Mouse (Mus musculus) splenic B cell, adult 2 months (primary cell): ENCODE results near the gene Gm11639.

Source experiments
- DNase-seq: peaks from one replicate; pipeline ENCODE4 v3.0.0-alpha.2; 2011; ENCODE audit warnings: low read depth, low spot score
- H3K27me3 ChIP-seq: 2 replicates; pipeline ENCODE4 v1.6.1; 2012; ENCODE audit warnings: mild to moderate bottlenecking, low read length, moderate library complexity, mixed read lengths; ENCODE audit not compliant: control insufficient read depth, poor library complexity, insufficient read depth, severe bottlenecking
- H3K36me3 ChIP-seq: 2 replicates; pipeline ENCODE4 v1.6.1; 2012; ENCODE audit warnings: mild to moderate bottlenecking, low read length, moderate library complexity, mixed read lengths; ENCODE audit not compliant: control insufficient read depth, poor library complexity, insufficient read depth, severe bottlenecking

Gm11639 gene

GRCm38 (mm10) chr11:104662573-104662972 lies 22.9 kb upstream of the Gm11639 start:
- DNase-seq = no peak
- no peaks in the 10 kb centered on the region; the same call in 1 of the 2 replicates for H3K36me3 ChIP-seq
- no peaks in the 10 kb centered on the region for H3K27me3 ChIP-seq

- Histone ChIP-seq H3K36me3 (no peaks in the 10 kb centered on the region; the same call in 1 of the 2 replicates), H3K27me3 (no peaks in the 10 kb centered on the region)
- no peak for DNase-seq
Measured at GRCm38 (mm10) chr11:104663241-104663877, 22.1 kb upstream of the Gm11639 start.

GRCm38 (mm10) chr11:104663878-104664261 lies 21.6 kb upstream of the Gm11639 start:
- peak; percentile 26 for DNase-seq
- Histone ChIP-seq H3K36me3 (no peaks in the 10 kb centered on the region; the same call in 1 of the 2 replicates), H3K27me3 (no peaks in the 10 kb centered on the region)

- no peaks in the 10 kb centered on the region for H3K27me3 ChIP-seq
- no peaks in the 10 kb centered on the region; the same call in 1 of the 2 replicates for H3K36me3 ChIP-seq
- DNase-seq = no peak
Measured at GRCm38 (mm10) chr11:104664441-104664840, 21.1 kb upstream of the Gm11639 start.

GRCm38 (mm10) chr11:104667399-104667798 lies 18.1 kb upstream of the Gm11639 start:
- DNase-seq = no peak

GRCm38 (mm10) chr11:104673412-104673811 lies 12.1 kb upstream of the Gm11639 start:
- H3K27me3 ChIP-seq = no peaks in the 10 kb centered on the region
- H3K36me3 ChIP-seq = no peaks in the 10 kb centered on the region
- no peak for DNase-seq

More at GRCm38 (mm10) chr11:104667399-104667798, 18.1 kb upstream of the Gm11639 start:
- Histone ChIP-seq H3K27me3 (no peaks in the 10 kb centered on the region), H3K36me3 (no peaks in the 10 kb centered on the region; the same call in 1 of the 2 replicates)

- no peak for DNase-seq
- Histone ChIP-seq H3K36me3 (no peaks in the 10 kb centered on the region), H3K27me3 (no peaks in the 10 kb centered on the region)
Measured at GRCm38 (mm10) chr11:104674768-104675167, 10.7 kb upstream of the Gm11639 start.

- no peaks in the 10 kb centered on the region for H3K27me3 ChIP-seq
- no peak for DNase-seq
- no peaks in the 10 kb centered on the region for H3K36me3 ChIP-seq
Measured at GRCm38 (mm10) chr11:104693235-104693634, 7.7 kb downstream of the Gm11639 start.

GRCm38 (mm10) chr11:104704097-104704496 lies 18.6 kb downstream of the Gm11639 start:
- H3K36me3 ChIP-seq = no peaks in the 10 kb centered on the region
- no peak for DNase-seq
- H3K27me3 ChIP-seq = no peaks in the 10 kb centered on the region

- DNase-seq = peak; percentile 42
- Histone ChIP-seq H3K27me3 (no peaks in the 10 kb centered on the region), H3K36me3 (no peaks in the 10 kb centered on the region)
Measured at GRCm38 (mm10) chr11:104707084-104707483, 21.6 kb downstream of the Gm11639 start.

- no peak for DNase-seq
- Histone ChIP-seq H3K27me3 (peaks cover 1% of the 10 kb centered on the region; the same call in 1 of the 2 replicates), H3K36me3 (no peaks in the 10 kb centered on the region)
Measured at GRCm38 (mm10) chr11:104744995-104745568, 59.6 kb downstream of the Gm11639 start.

- no peaks in the 10 kb centered on the region for H3K27me3 ChIP-seq
- no peaks in the 10 kb centered on the region for H3K36me3 ChIP-seq
- DNase-seq = no peak
Measured at GRCm38 (mm10) chr11:104765762-104766161, 80.3 kb downstream of the Gm11639 start.

GRCm38 (mm10) chr11:104767068-104767467 lies 81.6 kb downstream of the Gm11639 start:
- Histone ChIP-seq H3K27me3 (no peaks in the 10 kb centered on the region), H3K36me3 (no peaks in the 10 kb centered on the region)
- DNase-seq = no peak

GRCm38 (mm10) chr11:104768072-104768471 lies 82.6 kb downstream of the Gm11639 start:
- Histone ChIP-seq H3K27me3 (no peaks in the 10 kb centered on the region), H3K36me3 (no peaks in the 10 kb centered on the region)
- peak; percentile 64 for DNase-seq

GRCm38 (mm10) chr11:104778796-104779195 lies 93.3 kb downstream of the Gm11639 start:
- DNase-seq = no peak
- Histone ChIP-seq H3K36me3 (no peaks in the 10 kb centered on the region), H3K27me3 (no peaks in the 10 kb centered on the region)
